Mouse (Mus musculus) liver, embryonic 16.5 days (tissue): ENCODE measurements around the gene Nceh1. TPM values are rescaled to one million over a fixed set of nuclear protein-coding genes. Genes with fewer than 3 reads are reported as not detected.

Experiments used
- ATAC-seq: fragments of 200-750 bp; cut with Nextera tagmentation; 2 replicates; pipeline ENCODE4 v1.8.0; 2017; ENCODE audit warnings: low read depth, mild to moderate bottlenecking, moderate number of reproducible peaks, moderate library complexity
- H3K27ac ChIP-seq: fragments of 300-500 bp; sonication (generic); 2 replicates; pipeline ENCODE4 v1.5.1; 2014; ENCODE audit warnings: mild to moderate bottlenecking, low read length
- H3K27me3 ChIP-seq: fragments of 300-500 bp; sonication (generic); 2 replicates; pipeline ENCODE4 v1.6.1; 2014; ENCODE audit warnings: low read depth, low read length, mixed read lengths; ENCODE audit not compliant: control insufficient read depth, insufficient read depth
- H3K36me3 ChIP-seq: fragments of 300-500 bp; sonication (generic); 2 replicates; pipeline ENCODE4 v1.6.1; 2014; ENCODE audit warnings: mild to moderate bottlenecking; ENCODE audit not compliant: control insufficient read depth, insufficient read depth
- H3K4me1 ChIP-seq: fragments of 300-500 bp; sonication (generic); 2 replicates; pipeline ENCODE4 v1.6.1; 2014; ENCODE audit warnings: low read depth, low read length, mixed read lengths; ENCODE audit not compliant: control insufficient read depth
- H3K4me2 ChIP-seq: fragments of 300-500 bp; sonication (generic); 2 replicates; pipeline ENCODE4 v1.6.1; 2014; ENCODE audit warnings: low read depth, low read length, mixed read lengths
- H3K4me3 ChIP-seq: fragments of 300-500 bp; sonication (generic); 2 replicates; pipeline ENCODE4 v1.5.1; 2014; ENCODE audit warnings: low read depth, mild to moderate bottlenecking, low read length
- H3K9ac ChIP-seq: fragments of 300-500 bp; sonication (generic); 2 replicates; pipeline ENCODE4 v1.6.1; 2014; ENCODE audit warnings: low read depth, low read length
- H3K9me3 ChIP-seq: fragments of 300-500 bp; sonication (generic); replicated peaks from 2 replicates; pipeline ENCODE4 v1.6.1; 2016; ENCODE audit warnings: low read length; ENCODE audit not compliant: control insufficient read depth
- WGBS: fragments of 180-500 bp; shearing (Covaris S2); extraction: QIAGEN DNeasy Blood & Tissue Kit; methylation state at CpG from one replicate; pipeline ENCODE4 v1.1.7; 2014; ENCODE audit not compliant: insufficient replicate concordance; 5-methylcytosine and 5-hydroxymethylcytosine counted together
- polyA plus RNA-seq: library from polyadenylated mRNA; unstranded; fragments of >200 nt; fragmentation: Nextera tagmentation; extraction: Ambion mirVana; gene quantifications from 2 replicates; pipeline ENCODE4 v1.2.1, GENCODE M21; 2015

The Nceh1 gene
- polyA plus RNA-seq, 1 experiment from 2014 or later: 7.2 TPM

GRCm38 (mm10) chr3:27316559-27317287 is 134.0 kb downstream of the Nceh1 start, which contains the start of gene Tnfsf10:
Gene Tnfsf10 (plus strand): TSS chr3:27317028.
- ATAC-seq: no peak
- 29% methylated on average over 9 of the region's 9 CpGs for WGBS
- peak within 1 kb of the TSS; percentile 55 for H3K4me2 ChIP-seq
- H3K9me3 ChIP-seq: no peaks in the 10 kb centered on the region
- H3K9ac ChIP-seq: peak within 1 kb of the TSS; percentile 2; the same call in 1 of the 2 replicates
- peak within 1 kb of the TSS; percentile 39 for H3K4me3 ChIP-seq
- H3K27ac ChIP-seq: no peak within 1 kb of the TSS
- no peaks in the 10 kb centered on the region for H3K4me1 ChIP-seq
- no peaks in the 10 kb centered on the region for H3K36me3 ChIP-seq
- H3K27me3 ChIP-seq: no peaks in the 10 kb centered on the region

DNA sequence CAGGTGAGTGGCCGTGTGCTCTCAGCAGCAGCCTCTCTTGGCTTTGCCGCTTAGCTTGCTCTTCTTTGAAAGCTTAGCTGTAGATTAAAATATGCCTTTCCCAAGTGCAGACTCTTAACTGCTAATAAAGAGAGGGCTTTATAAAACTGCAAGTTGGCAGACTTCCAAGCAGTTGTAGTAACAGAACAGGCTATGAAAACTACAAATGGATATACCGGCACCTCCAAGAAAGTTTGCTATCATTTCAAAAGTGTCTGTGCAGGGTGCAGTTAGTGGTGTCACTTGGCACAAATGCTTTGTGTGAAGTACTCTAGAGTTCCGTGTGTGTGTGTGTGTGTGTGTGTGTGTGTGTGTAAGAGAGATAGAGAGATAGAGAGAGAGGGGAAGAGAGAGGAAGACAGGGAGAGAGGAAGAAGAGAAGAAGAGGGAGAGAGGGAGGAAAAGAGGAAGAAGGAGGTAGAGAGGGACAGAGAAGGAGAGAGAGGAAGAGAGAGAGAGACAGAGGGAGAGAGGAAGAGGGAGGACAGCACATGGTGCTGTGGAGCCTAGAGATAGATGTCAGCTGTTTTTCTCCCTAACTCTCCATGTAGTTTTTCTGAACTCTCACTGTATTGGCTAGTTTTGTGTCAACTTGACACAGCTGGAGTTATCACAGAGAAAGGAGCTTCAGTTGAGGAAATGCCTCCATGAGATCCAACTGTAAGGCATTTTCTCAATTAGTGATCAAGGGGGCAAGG is 134.7 kb downstream of the Nceh1 start:
- Histone ChIP-seq H3K27ac (no peak overlapping the region), H3K36me3 (no peaks in the 10 kb centered on the region), H3K4me3 (peak overlapping the region; percentile 39), H3K4me2 (peak overlapping the region; percentile 55), H3K9ac (peak overlapping the region; percentile 2; the same call in 1 of the 2 replicates), H3K27me3 (no peaks in the 10 kb centered on the region), H3K9me3 (no peaks in the 10 kb centered on the region), H3K4me1 (no peaks in the 10 kb centered on the region)
- WGBS: 21% methylated on average over 4 of the region's 4 CpGs
- ATAC-seq: no peak

DNA sequence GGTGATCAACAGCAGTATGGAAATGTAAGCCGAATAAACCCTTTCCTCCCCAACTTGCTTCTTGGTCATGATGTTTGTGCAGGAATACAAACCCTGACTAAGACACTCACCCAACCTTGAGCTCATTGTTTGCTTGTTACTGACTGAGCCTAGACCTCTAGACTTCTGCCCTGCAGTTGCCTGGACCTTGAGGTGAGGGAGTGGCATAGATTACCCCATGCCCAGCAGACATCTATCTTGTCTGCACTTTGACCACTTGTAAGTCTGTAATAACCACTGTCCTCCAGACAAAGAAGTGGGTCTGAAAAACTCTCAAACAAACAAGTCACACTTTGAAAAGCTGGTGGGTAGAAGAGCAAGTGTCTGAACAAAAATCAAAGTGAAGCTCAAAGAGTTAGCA is 136.9 kb downstream of the Nceh1 start:
- Histone ChIP-seq H3K27ac (no peak overlapping the region), H3K4me3 (no peak overlapping the region), H3K36me3 (no peaks in the 10 kb centered on the region), H3K4me1 (no peaks in the 10 kb centered on the region), H3K27me3 (no peaks in the 10 kb centered on the region), H3K4me2 (no peak overlapping the region), H3K9me3 (no peaks in the 10 kb centered on the region), H3K9ac (no peak overlapping the region)
- 100% methylated on average over 1 of the region's 1 CpGs for WGBS
- ATAC-seq: no peak

DNA sequence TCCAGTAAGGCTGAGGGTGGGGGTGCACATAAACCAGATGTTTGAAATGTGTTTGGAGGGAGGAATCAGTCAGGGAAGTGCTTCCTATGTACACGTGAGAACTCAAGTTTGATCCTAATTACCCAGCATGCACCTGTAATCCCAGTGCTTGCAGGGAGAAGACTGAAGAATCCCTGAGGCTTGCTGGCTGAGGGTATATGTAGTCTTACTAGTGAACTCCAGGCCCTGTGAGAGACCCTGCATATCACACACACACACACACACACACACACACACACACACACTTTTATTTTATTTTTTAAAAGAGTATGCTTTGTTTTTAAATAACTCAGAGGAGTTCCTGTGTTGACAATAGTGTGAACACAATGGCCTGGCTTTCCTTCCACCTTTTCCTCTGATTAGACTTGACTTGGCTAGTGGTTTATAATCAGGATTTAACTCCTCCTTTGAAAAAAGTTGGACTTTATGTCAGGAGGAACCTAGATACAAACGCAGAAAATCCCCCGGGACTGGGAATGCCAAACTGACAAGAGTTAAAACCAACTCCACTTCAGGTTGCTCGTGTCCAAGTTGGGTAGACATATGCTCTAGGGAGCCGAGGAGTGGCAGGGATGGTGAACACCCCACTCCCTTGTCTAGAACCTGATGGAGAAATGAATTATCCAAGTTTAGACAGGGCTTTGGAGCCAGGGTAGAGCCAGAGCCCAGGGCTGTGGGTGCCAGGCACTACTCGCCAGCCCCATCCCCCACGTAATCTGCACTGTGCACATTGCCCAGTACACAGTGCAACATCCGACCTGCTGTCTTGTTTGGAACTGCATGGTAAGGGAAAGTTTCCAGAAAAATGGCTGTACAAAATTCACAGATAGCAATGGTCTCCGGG is 138.1 kb downstream of the Nceh1 start:
- no peak overlapping the region for H3K9ac ChIP-seq
- H3K9me3 ChIP-seq: no peaks in the 10 kb centered on the region
- WGBS: 54% methylated on average over 9 of the region's 9 CpGs
- no peaks in the 10 kb centered on the region for H3K27me3 ChIP-seq
- H3K27ac ChIP-seq: no peak overlapping the region
- ATAC-seq: no peak
- H3K4me3 ChIP-seq: no peak overlapping the region
- no peaks in the 10 kb centered on the region for H3K36me3 ChIP-seq
- no peak overlapping the region for H3K4me2 ChIP-seq
- no peaks in the 10 kb centered on the region for H3K4me1 ChIP-seq

DNA sequence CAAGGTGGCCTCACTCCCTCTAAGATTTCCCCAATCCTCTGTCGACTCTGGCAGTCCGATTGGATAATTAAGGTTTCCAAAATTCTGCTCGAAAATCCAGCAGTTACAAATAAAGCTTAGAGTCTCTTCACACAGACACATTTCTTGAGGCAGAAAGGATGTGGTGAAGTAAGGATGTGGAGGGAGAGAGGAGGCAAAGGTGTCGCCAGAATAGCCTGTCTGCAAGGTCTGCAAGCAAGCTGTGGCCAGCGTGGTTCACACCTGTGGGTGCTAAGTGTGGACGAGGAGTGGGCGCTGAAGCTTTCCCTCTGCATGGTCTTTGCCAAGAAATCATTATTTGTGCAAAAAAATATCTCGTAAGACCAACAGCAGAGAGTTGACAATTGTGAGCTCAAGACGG is 139.8 kb downstream of the Nceh1 start:
- no peak overlapping the region for H3K4me3 ChIP-seq
- no peaks in the 10 kb centered on the region for H3K4me1 ChIP-seq
- no peaks in the 10 kb centered on the region for H3K36me3 ChIP-seq
- no peak overlapping the region for H3K9ac ChIP-seq
- no peaks in the 10 kb centered on the region for H3K9me3 ChIP-seq
- no peak overlapping the region for H3K27ac ChIP-seq
- no peaks in the 10 kb centered on the region for H3K27me3 ChIP-seq
- no peak for ATAC-seq
- WGBS: 68% methylated on average over 9 of the region's 9 CpGs
- H3K4me2 ChIP-seq: no peak overlapping the region

DNA sequence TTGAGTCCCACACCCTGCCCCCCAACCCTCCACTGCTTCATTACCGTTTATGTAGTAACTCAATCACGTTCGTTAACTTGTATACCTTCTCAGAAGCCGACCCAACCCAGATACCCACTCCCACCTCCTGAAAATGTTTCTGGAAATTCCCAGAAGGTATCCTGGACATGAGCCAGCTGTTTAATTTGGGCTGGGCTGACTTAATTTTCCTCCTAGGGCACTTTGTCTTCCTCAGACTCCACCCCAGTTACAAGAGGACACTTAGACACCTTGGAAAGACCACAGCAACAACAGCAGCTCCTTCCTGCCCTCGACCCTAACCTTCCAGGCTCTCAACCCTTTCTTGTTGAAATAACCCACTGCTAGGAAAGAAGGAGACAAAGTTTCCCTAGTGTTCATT is 140.8 kb downstream of the Nceh1 start:
- Histone ChIP-seq H3K4me1 (no peaks in the 10 kb centered on the region), H3K9ac (no peak overlapping the region), H3K4me2 (no peak overlapping the region), H3K27me3 (no peaks in the 10 kb centered on the region), H3K36me3 (no peaks in the 10 kb centered on the region), H3K27ac (no peak overlapping the region), H3K4me3 (no peak overlapping the region), H3K9me3 (no peaks in the 10 kb centered on the region)
- WGBS: 64% methylated on average over 5 of the region's 5 CpGs
- no peak for ATAC-seq

GRCm38 (mm10) chr3:27326633-27327191 is 143.9 kb downstream of the Nceh1 start:
- H3K27ac ChIP-seq: no peak overlapping the region
- no peak overlapping the region for H3K4me2 ChIP-seq
- H3K4me3 ChIP-seq: no peak overlapping the region
- WGBS: 59% methylated on average over 4 of the region's 4 CpGs
- no peaks in the 10 kb centered on the region for H3K36me3 ChIP-seq
- H3K4me1 ChIP-seq: no peaks in the 10 kb centered on the region
- no peaks in the 10 kb centered on the region for H3K9me3 ChIP-seq
- H3K9ac ChIP-seq: no peak overlapping the region
- no peaks in the 10 kb centered on the region for H3K27me3 ChIP-seq
- no peak for ATAC-seq

DNA sequence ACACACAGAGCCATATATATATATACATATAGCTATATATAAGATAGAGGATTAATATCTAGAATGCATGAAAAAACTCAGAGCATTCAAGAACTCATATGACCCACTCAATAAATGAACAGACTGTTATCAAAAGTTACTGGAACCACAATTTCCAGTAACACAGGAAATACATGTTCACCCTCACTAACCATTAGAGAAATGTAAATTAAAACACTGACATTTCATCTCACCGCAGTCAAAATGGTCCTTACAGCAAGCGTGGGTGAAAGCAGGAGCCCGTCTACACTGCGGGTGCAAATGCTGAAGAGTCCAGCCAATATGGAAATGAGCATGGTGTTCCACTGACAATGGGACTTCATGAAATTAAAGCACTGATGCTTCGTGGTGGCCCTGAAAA is 147.9 kb downstream of the Nceh1 start:
- Histone ChIP-seq H3K4me3 (no peak overlapping the region), H3K4me2 (no peak overlapping the region), H3K36me3 (no peaks in the 10 kb centered on the region), H3K9me3 (no peaks in the 10 kb centered on the region), H3K4me1 (no peaks in the 10 kb centered on the region), H3K27ac (no peak overlapping the region), H3K9ac (no peak overlapping the region), H3K27me3 (no peaks in the 10 kb centered on the region)
- 67% methylated on average over 5 of the region's 5 CpGs for WGBS
- ATAC-seq: no peak
